Mouse (Mus musculus) kidney, adult 10 weeks (tissue): ENCODE results near the gene Spaca3. TPM values are rescaled to one million over a fixed set of nuclear protein-coding genes. Genes with fewer than 3 reads are reported as not detected.

Experiments
- polyA plus RNA-seq: library from polyadenylated mRNA; stranded (reverse); fragments of 350-450 nt; fragmentation: Illumina TruSeq; extraction: RNeasy Lipid Tissue Mini Kit (QIAGEN cat#74804); gene quantifications from one replicate; pipeline ENCODE4 v1.2.3, GENCODE M21; 2014; ENCODE audit warnings: low read depth, low replicate concordance

Spaca3 gene
- polyA plus RNA-seq = not detected

DNA sequence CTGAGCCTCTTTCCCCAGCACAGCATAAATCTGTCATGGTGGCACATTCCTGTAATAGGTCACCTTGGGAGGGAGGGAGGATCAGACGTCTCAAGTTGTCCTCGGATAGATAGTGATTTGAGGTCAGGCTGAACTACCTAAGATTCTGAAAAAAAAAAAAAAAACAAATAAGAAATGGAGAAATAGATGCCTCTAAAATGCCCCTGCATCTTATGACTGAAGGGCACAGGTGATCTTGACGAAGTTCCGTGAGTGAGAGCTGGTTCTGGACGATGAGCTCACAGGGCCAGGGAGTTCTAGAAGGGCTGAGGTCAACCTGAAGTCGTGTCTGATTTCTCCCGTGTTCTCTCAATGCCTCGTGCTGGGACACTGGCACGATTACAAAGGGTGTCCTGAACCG is at the start of gene Spaca3:
TSS of gene Spaca3 (plus strand) at position 301 of the 400 bp plus-strand sequence.

GRCm38 (mm10) chr11:80809993-80810821 is 48.0 kb upstream of the Spaca3 start, which contains the start of gene Tmem98:
Gene Tmem98, plus strand, starts transcription at chr11:80810175.

Other genes starting within 250 kb of the Spaca3 start
- gene Myo1d, start 78.3 kb upstream of the Spaca3 start, polyA plus RNA-seq = 23.4 TPM
- 2.6 TPM for gene Tmem98, start 48.2 kb upstream of the Spaca3 start, polyA plus RNA-seq